Mouse (Mus musculus) forebrain, embryonic 12.5 days (tissue): ENCODE measurements at regions not wholly inside any gene's neighbourhood (a gene's known extent, or its start where the extent isn't known, plus 50 kb on each side); places are given as distances from the start of the nearest gene placed in this dataset.

ENCODE experiments used
- ATAC-seq: fragments of 200-750 bp; cut with Nextera tagmentation; 2 replicates; pipeline ENCODE4 v1.8.0; 2017; ENCODE audit warnings: moderate TSS enrichment; ENCODE audit not compliant: low FRiP score
- H3K27ac ChIP-seq: fragments of 300-500 bp; sonication (generic); 2 replicates; pipeline ENCODE4 v1.5.1; 2016; ENCODE audit warnings: mild to moderate bottlenecking
- H3K27me3 ChIP-seq: fragments of 300-500 bp; sonication (generic); 2 replicates; pipeline ENCODE4 v1.6.1; 2016; ENCODE audit warnings: mild to moderate bottlenecking
- H3K36me3 ChIP-seq: fragments of 300-500 bp; sonication (generic); replicated peaks from 2 replicates; pipeline ENCODE4 v1.6.1; 2016; ENCODE audit warnings: mild to moderate bottlenecking
- H3K4me1 ChIP-seq: fragments of 300-500 bp; sonication (generic); 2 replicates; pipeline ENCODE4 v1.6.1; 2016
- H3K4me2 ChIP-seq: fragments of 300-500 bp; sonication (generic); 2 replicates; pipeline ENCODE4 v1.6.1; 2016; ENCODE audit warnings: mild to moderate bottlenecking, moderate library complexity
- H3K4me3 ChIP-seq: fragments of 300-500 bp; sonication (generic); replicated peaks from 2 replicates; pipeline ENCODE4 v1.5.1; 2016; ENCODE audit warnings: mild to moderate bottlenecking
- H3K9ac ChIP-seq: fragments of 300-500 bp; sonication (generic); 2 replicates; pipeline ENCODE4 v1.6.1; 2016; ENCODE audit warnings: mild to moderate bottlenecking
- H3K9me3 ChIP-seq: fragments of 300-500 bp; sonication (generic); 2 replicates; pipeline ENCODE4 v1.6.1; 2016
- WGBS: fragments of 180-500 bp; shearing (Covaris S2); methylation state at CpG from one replicate; pipeline ENCODE4 v1.1.7; 2016; 5-methylcytosine and 5-hydroxymethylcytosine counted together

DNA sequence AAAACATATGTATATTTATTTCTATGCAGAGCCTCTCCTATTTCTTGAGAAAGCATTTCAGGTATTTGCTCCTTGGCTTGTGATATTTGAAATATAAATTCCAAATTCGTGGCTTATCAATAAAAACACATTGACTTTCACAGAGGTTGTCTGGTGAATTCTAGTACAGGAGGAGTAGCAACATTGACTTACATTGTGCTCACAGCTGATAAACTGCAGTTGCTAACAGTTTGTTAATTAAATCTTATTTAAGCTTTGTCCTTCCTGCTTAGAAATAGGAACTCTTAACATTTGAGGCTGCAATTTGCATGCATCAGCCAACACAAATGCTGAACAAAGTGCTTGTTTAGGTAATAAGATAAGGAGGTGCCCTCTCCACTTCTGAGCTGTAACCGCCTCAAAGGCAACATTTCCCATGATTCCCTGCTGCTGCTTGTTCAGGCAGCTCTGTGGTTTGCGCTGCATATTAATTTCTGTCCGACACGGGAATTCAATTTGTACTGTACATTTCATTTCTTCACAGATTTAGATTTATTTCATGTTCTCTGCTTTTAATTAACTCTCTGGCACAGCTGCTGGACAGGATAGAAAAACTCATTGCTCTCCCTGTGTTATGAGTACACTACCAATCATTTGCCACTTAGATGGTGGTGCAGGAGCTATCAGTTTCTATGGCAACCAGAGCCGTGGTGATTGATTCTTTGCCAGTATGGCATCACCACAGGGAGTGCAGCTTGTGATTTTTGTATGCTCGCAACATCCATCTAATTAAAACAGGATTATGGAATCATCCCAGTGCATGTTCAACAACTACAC, 219.0 kb downstream of the Zfp352 start:
- no peaks in the 10 kb centered on the region for H3K27me3 ChIP-seq
- H3K4me3 ChIP-seq = no peak overlapping the region
- H3K36me3 ChIP-seq = no peaks in the 10 kb centered on the region
- H3K4me1 ChIP-seq = peaks cover 3% of the 10 kb centered on the region; the same call in 1 of the 2 replicates
- no peaks in the 10 kb centered on the region for H3K9me3 ChIP-seq
- peak; percentile 94 for ATAC-seq
- H3K9ac ChIP-seq = no peak overlapping the region
- WGBS = 46% methylated on average over 7 of the region's 7 CpGs
- peak overlapping the region; percentile 74; the same call in 1 of the 2 replicates for H3K27ac ChIP-seq
- H3K4me2 ChIP-seq = peak overlapping the region; percentile 25; the same call in 1 of the 2 replicates

DNA sequence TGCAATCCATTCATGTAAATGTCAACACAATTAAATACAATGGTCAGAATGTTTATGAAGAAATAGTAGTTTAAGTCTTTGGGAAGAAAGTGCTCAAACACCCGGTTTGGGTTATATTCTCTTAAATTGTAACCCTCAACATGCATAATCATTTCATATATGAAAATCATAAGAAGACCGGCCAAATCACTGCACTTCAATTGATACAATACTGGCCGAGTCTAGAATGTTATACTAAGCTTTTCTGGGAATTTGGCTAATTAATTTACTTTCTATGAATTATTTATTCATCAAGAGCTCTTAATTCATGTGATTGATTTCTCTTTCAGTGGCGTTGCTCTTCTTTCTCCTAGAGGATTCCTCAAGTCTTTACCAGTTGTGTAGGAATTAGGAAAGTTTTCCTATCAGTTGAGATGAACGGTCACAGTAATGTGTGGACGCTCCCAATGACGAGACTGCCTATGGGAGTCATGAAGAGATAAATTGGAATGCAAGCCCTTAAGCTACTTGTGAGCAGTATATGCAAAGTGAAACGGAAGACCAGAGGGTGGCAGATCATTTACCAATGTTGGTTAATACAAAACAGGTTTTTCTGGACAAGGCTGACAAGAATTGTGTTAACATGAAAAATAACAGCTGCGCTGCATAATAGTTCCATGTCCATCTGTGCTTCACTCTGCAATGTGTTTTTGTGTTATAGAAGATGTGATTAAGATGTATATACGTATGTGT, 219.7 kb downstream of the Zfp352 start:
- no peak overlapping the region for H3K4me3 ChIP-seq
- 0 out of 2 replicates have a peak overlapping the region, but pooled peaks have one; percentile 2 for H3K27ac ChIP-seq
- WGBS = 68% methylated on average over 10 of the region's 10 CpGs
- peak overlapping the region; percentile 25; the same call in 1 of the 2 replicates for H3K4me2 ChIP-seq
- H3K36me3 ChIP-seq = no peaks in the 10 kb centered on the region
- ATAC-seq = no peak
- H3K9ac ChIP-seq = no peak overlapping the region
- no peaks in the 10 kb centered on the region for H3K9me3 ChIP-seq
- peaks cover 3% of the 10 kb centered on the region; the same call in 1 of the 2 replicates for H3K4me1 ChIP-seq
- H3K27me3 ChIP-seq = no peaks in the 10 kb centered on the region

DNA sequence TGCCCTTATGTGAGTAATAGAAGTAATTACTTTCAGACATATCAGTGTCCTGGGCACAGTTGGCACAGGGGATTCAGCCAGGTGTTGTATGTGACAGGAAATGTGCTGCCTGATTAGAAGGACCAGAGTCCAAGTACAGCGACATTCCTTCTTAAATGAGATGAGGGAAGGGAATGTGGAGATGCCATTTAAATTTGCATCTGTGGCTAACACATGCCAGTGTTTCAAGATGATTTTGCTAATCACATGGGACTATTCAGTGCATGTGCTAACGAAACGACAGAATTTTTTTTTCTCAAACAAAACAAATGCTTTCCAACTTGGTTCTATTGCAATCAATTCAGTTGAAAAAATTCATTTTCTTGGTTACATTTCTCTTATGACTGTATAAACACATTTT, 226.6 kb downstream of the Zfp352 start:
- no peak for ATAC-seq
- WGBS = 78% methylated on average over 3 of the region's 3 CpGs

DNA sequence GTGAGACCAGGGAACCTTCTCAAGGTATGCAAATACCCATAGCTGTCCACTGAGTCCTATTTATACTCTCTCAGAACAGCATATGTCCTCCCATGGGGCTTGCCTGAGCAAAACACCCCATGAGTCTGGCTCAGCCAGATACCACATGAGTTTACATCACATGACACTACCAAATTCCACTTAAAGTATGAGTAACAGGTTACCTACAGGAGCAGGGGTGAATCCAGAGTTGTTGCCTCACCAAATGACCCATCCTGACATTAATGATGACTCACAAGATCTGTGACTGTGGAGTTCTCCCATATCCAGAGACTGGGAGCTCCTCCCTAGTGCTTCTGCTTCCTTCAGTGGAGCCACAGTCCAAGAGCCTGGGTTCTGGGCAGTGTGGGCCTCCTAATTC, 234.0 kb downstream of the Zfp352 start:
- no peaks in the 10 kb centered on the region for H3K9me3 ChIP-seq
- no peak overlapping the region for H3K9ac ChIP-seq
- H3K4me2 ChIP-seq = no peak overlapping the region
- H3K4me1 ChIP-seq = no peaks in the 10 kb centered on the region
- no peak overlapping the region for H3K4me3 ChIP-seq
- H3K27ac ChIP-seq = no peak overlapping the region
- ATAC-seq = no peak
- no peaks in the 10 kb centered on the region for H3K36me3 ChIP-seq
- no peaks in the 10 kb centered on the region for H3K27me3 ChIP-seq

More for the DNA sequence above, 226.6 kb downstream of the Zfp352 start:
- Histone ChIP-seq H3K4me3 (no peak overlapping the region), H3K9me3 (no peaks in the 10 kb centered on the region), H3K4me2 (no peak overlapping the region), H3K4me1 (no peaks in the 10 kb centered on the region), H3K27me3 (no peaks in the 10 kb centered on the region), H3K27ac (no peak overlapping the region), H3K9ac (no peak overlapping the region), H3K36me3 (no peaks in the 10 kb centered on the region)

DNA sequence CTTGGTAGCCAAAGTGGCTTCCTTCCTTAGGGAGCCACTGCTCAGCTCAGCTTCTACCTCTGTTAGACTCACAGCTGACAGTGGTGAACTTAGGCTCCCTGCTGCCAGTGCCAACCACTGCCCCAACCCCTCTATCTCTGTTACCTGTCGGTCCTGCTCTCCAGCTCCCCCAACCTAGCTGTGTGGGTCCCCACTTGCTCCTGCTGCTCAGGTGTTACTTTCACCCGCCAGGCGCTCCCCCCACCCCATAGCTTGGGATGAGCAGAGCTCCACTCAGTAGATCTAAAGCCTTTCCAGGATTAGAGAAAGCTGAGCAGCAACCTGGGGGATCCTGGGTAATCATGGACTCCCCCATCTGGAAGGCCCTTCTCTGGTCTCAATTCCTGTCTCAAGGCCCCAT, 234.4 kb downstream of the Zfp352 start:
- ATAC-seq = no peak
- H3K9ac ChIP-seq = no peak overlapping the region
- H3K4me2 ChIP-seq = no peak overlapping the region
- no peak overlapping the region for H3K27ac ChIP-seq
- no peak overlapping the region for H3K4me3 ChIP-seq
- 84% methylated on average over 3 of the region's 3 CpGs for WGBS
- no peaks in the 10 kb centered on the region for H3K27me3 ChIP-seq
- no peaks in the 10 kb centered on the region for H3K9me3 ChIP-seq
- H3K36me3 ChIP-seq = no peaks in the 10 kb centered on the region
- H3K4me1 ChIP-seq = no peaks in the 10 kb centered on the region

DNA sequence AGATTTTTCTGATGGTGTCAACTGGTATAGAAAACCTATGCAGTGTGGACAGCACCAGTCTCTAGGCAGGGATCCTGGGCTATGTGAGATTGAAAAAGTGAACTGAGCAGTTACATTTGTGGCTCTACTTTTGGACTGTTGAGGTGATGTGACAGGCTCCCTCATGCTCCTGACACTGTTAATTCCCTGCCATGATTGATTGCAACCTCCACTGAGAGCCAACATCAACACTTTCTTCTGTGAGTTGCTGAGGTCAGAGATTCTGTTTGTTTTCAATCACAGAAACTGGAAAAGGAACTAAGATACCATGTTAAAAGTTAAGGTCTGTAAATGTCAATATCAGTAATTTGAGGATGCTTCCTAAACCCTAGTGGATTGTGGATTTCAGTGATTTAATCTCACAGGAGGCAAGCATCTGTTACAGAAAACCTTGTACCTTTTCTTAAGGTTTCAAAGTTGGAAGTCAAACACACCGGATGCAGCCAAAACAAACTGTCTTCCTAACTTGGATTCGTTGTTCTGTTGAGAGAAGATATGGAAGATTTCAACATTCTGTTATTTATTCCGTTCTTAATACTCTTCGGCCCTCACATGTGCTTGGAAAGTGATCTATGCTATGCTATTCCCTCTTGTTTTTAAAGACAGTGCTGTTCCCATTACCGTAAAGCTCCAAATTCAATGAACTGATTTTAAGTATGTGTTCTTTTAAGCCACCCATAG, 278.4 kb downstream of the Zfp352 start:
- no peaks in the 10 kb centered on the region for H3K36me3 ChIP-seq
- H3K4me2 ChIP-seq = no peak overlapping the region
- ATAC-seq = no peak
- H3K9ac ChIP-seq = no peak overlapping the region
- no peak overlapping the region for H3K4me3 ChIP-seq
- H3K9me3 ChIP-seq = no peaks in the 10 kb centered on the region
- no peak overlapping the region for H3K27ac ChIP-seq
- whole genome bisulfite sequencing = 91% methylated on average over 5 of the region's 5 CpGs
- H3K4me1 ChIP-seq = no peaks in the 10 kb centered on the region
- no peaks in the 10 kb centered on the region for H3K27me3 ChIP-seq
